Mouse (Mus musculus) adrenal gland, adult 2 months (tissue): Measurements from ENCODE around the gene Gm973. TPM values are rescaled to one million over a fixed set of nuclear protein-coding genes. Genes with fewer than 3 reads are reported as not detected.
A peak's percentile ranks its signal among the peaks of the same experiment; 100 is the strongest.

ENCODE experiments used
- DNase-seq: peaks from one replicate; pipeline ENCODE4 v3.0.0; 2021
- polyA plus RNA-seq: library from polyadenylated mRNA; depleted of rRNA; stranded (reverse); fragments of >200 nt; gene quantifications from 2 replicates; pipeline ENCODE4 v1.2.3, GENCODE M21; 2012
- total RNA-seq, 2 experiments: library from RNA; stranded (reverse); gene quantifications; 2 replicates each; pipeline ENCODE4 v1.2.3; 2021

Gm973 gene
- total and polyA plus RNA-seq, 3 experiments: 0.83 to 40.9 (median 1.4) TPM

GRCm38 (mm10) chr1:59580880-59581279 is 64.8 kb downstream of the Gm973 start:
- DNase-seq: no peak

- peak; percentile 73 for DNase-seq
These were observed 68.8 kb downstream of the Gm973 start for GRCm38 (mm10) chr1:59584656-59585410.

- no peak for DNase-seq
These were observed 73.2 kb downstream of the Gm973 start for GRCm38 (mm10) chr1:59589271-59589670.

GRCm38 (mm10) chr1:59592359-59592758 is 76.3 kb downstream of the Gm973 start:
- DNase-seq: peak; percentile 26

GRCm38 (mm10) chr1:59592876-59593275 is 76.8 kb downstream of the Gm973 start:
- peak; percentile 62 for DNase-seq

GRCm38 (mm10) chr1:59593622-59594035 is 77.6 kb downstream of the Gm973 start:
- DNase-seq: peak; percentile 26

GRCm38 (mm10) chr1:59594586-59595266 is 78.7 kb downstream of the Gm973 start:
- DNase-seq: no peak

- no peak for DNase-seq
These were observed 79.5 kb downstream of the Gm973 start for GRCm38 (mm10) chr1:59595609-59596008.

GRCm38 (mm10) chr1:59602531-59603416 is 86.7 kb downstream of the Gm973 start:
- DNase-seq: no peak

- no peak for DNase-seq
These were observed 87.3 kb downstream of the Gm973 start for GRCm38 (mm10) chr1:59603417-59603712.

GRCm38 (mm10) chr1:59603893-59604292 is 87.8 kb downstream of the Gm973 start:
- peak; percentile 9 for DNase-seq

GRCm38 (mm10) chr1:59606479-59606878 is 90.4 kb downstream of the Gm973 start:
- DNase-seq: no peak

GRCm38 (mm10) chr1:59607071-59607470 is 91.0 kb downstream of the Gm973 start:
- no peak for DNase-seq

GRCm38 (mm10) chr1:59608125-59608762 is 92.2 kb downstream of the Gm973 start:
- DNase-seq: no peak

- no peak for DNase-seq
These were observed 92.9 kb downstream of the Gm973 start for GRCm38 (mm10) chr1:59608920-59609319.

GRCm38 (mm10) chr1:59609458-59609857 is 93.4 kb downstream of the Gm973 start:
- DNase-seq: no peak

GRCm38 (mm10) chr1:59609896-59610295 is 93.8 kb downstream of the Gm973 start:
- DNase-seq: peak; percentile 72

GRCm38 (mm10) chr1:59610929-59611328 is 94.9 kb downstream of the Gm973 start:
- DNase-seq: no peak

- DNase-seq: peak; percentile 55
These were observed 97.7 kb downstream of the Gm973 start for GRCm38 (mm10) chr1:59613795-59614194.

GRCm38 (mm10) chr1:59615021-59615420 is 99.0 kb downstream of the Gm973 start:
- DNase-seq: no peak

- DNase-seq: no peak
These were observed 103.1 kb downstream of the Gm973 start for GRCm38 (mm10) chr1:59619201-59619600.
